Mouse (Mus musculus): Measurements from ENCODE around the gene Adk.

GRCm38 (mm10) chr14:21096279-21096678, 43.9 kb downstream of the Adk start:
- TF ChIP-seq CTCF (IDR thresholded peaks at IDR 0.05; ENCODE audit: borderline replicate concordance, control insufficient read depth, extremely low read depth, insufficient read depth, low read length, poor library complexity) (no peak), POLR2A (IDR thresholded peaks at IDR 0.05; ENCODE audit: control insufficient read depth, extremely low read depth, insufficient read depth, low read length, poor library complexity) (no peak)

All from thymus, adult 2 months (tissue).